Mouse (Mus musculus): ENCODE measurements around the gene Ak5. TPM values are rescaled to one million over a fixed set of nuclear protein-coding genes. Genes with fewer than 3 reads are reported as not detected.
"Not testable (repeated sequence)": the region's sequence is repeated elsewhere in the genome, so short reads cannot be mapped to it uniquely, and the experiment has no call there.

Gene Ak5
- 0.14 TPM in 1 of 2 replicates, not detected in the other for polyA plus RNA-seq (2015; fragmentation: Nextera tagmentation; extraction: Ambion mirVana)

DNA sequence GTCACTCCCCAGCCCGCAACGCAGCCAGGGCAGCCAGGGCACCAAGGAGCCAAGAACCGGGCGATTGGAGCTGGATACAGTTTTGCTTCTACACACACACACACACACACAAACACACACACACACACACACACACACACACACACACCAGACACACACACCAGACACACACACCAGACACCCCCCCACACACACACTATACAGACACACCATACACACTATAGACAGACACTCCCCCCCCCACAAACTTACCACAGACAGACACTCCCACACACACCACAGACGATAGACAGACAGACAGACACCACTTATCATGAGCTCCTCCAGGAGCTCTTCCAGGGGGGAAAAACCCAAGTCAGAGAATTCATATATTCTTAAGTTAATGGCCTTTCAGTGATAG is at the start of gene Ak5:
Gene Ak5, minus strand, starts transcription at position 122 of the 400 bp plus-strand sequence.
- DNase-seq (ENCODE audit: low spot score): no peak

DNA sequence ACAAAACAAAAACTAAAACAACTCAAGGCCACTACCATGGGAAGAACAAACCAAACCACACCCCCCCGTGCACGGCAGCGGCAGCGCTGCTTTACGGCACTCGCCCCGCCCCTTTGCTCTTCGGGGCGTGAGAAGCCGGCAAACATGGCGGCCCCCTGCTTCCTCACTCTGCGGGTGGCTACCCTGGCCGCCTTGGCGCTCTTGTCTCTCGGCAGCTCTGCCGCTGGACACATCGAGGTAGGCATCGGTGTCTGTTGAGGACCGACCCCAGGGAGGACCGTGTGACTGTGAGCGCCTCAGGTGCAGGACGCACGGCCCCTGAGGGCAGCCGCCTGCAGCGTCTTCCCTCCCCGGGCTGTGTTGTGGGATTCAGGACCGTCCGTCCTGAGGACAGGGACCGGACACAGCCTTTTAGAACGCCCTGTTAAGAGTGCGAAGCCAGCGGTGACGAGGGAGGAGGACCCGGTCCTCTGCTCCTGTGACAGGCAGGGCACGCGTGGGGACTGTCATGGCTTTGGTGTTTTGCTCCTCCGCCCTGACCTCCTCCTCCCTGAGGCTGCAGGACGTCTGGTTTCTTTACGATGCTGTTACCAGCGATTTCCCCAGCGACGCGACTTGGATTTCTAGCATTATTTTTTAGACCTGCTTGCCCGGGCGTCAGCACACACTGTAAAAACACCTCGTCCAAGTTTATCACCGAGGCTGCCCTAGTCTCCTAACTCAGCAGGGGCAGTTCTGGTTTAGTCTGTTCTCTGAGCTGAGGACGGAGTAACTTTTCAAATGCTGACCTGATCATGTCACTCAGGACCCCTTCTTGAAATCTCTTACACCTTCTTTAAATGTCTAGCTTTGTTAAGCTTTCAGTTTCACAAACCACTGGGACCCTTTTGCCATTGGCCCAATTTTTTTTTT is 46.1 kb upstream of the Ak5 start, which contains the start of gene Pigk:
Gene Pigk, plus strand, starts transcription at position 110 of the 912 bp plus-strand sequence.
- DNase-seq (ENCODE audit: low spot score): peak; percentile 92

GRCm38 (mm10) chr3:152712957-152713356 is 44.8 kb upstream of the Ak5 start:
- DNase-seq (ENCODE audit: low spot score): no peak

DNA sequence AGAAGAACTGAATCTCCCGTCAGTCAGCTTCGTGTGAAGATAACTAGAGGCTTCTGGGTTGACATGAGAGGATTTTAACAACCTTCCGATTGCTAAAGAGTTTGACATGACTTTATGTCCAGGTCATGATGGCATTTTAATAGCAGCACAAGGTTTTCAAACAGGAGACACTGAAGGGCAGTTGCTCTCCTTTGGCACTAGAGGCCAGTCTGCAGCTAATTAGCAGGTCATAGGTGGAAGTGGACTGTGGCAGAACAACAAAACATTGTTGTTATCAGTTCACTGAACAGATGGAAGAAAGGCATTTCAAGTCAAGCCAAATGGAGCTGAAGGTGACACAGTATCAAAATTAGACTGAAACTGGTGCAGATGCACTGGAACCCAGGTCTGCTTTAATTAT is 41.8 kb upstream of the Ak5 start:
- DNase-seq (ENCODE audit: low spot score): no peak

DNA sequence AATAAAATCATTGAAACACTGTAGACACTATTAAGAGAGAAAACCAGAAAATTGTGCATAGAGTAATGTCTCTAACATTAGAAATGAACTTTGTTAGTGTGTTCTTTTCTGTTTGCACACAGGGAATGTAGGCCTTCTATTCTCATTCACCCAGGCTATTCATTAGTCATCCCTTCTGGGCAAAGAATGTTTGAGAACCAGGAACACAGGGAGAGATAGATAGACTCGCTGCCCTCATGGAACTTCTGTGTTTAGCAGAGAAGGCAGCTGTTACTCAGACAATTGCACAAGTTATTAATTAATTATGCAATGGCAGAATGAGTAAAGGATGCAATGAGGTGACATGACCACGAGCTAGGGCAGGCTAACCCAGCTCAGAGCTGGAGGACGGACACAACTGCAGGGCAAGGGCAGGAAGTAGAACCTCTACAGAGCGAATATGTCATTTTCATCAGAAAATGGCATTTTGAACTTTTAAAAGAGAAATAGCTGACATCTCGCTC is 39.2 kb upstream of the Ak5 start:
- no peak for DNase-seq (ENCODE audit: low spot score)

GRCm38 (mm10) chr3:152706901-152707300 is 38.7 kb upstream of the Ak5 start:
- DNase-seq (ENCODE audit: low spot score): no peak

- DNase-seq (ENCODE audit: low spot score): no peak
Observed at GRCm38 (mm10) chr3:152705826-152706225, 37.7 kb upstream of the Ak5 start.

- no peak for DNase-seq (ENCODE audit: low spot score)
Observed at GRCm38 (mm10) chr3:152702274-152702843, 34.2 kb upstream of the Ak5 start.

DNA sequence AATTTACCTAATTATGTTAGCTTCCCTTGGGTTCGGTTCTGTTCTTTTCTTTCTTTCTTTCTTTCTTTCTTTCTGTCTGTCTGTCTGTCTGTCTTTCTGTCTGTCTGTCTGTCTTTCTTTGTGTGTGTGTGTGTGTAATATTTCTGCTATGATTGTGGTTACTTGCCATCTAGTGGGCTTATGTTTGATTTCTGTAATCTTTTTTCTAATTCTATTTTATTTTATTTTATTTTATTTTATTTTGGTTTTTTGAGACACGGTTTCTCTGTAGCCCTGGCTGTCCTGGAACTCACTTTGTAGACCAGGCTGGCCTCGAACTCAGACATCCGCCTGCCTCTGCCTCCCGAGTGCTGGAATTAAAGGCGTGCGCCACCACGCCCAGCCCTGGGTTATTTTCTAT is 33.4 kb upstream of the Ak5 start:
- not testable (repeated sequence) for DNase-seq (ENCODE audit: low spot score)

- DNase-seq (ENCODE audit: low spot score): no peak
Observed at GRCm38 (mm10) chr3:152699261-152699660, 31.1 kb upstream of the Ak5 start.

- DNase-seq (ENCODE audit: low spot score): no peak
Observed at GRCm38 (mm10) chr3:152698017-152698416, 29.9 kb upstream of the Ak5 start.

DNA sequence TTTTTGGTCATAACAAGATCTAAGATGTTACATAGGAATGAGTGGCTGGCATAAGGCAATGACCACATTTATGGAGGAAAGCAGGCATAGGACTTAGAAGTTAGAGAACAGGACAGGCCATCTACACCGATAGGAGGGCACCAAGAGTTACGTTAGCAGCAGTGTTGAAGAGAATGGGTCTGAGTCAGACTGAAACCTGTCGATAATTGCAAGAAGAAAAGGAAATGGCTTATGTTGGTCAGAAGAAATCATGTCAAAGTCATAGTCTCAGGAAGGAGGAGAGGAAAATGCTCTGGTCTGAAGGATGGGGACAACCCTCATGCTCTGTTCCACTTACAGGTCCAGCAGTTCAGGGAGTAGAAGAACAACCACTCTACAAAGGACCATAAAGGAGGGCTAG is 26.8 kb upstream of the Ak5 start:
- no peak for DNase-seq (ENCODE audit: low spot score)

GRCm38 (mm10) chr3:152689105-152689504 is 20.9 kb upstream of the Ak5 start:
- DNase-seq (ENCODE audit: low spot score): no peak

DNA sequence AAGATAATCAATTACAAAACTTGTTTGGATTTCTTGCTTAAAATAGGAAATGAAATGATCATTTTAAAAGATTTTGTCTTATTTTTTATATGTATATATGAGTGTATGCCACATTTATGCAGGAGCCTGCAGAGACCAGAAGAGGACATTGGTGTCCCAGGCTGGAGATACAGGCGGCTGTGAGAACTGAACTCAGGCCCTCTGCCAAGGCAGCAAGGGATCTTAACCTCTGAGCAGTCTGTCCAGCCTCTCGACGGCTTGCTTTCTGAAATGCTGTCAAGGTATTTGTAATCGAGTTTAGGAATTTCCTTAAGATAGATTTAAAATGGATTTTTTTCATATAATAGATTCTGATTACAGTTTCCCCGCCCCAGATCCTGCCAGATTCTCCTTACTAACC is 20.4 kb upstream of the Ak5 start:
- DNase-seq (ENCODE audit: low spot score): no peak

- no peak for DNase-seq (ENCODE audit: low spot score)
Observed at GRCm38 (mm10) chr3:152674663-152675062, 6.5 kb upstream of the Ak5 start.

DNA sequence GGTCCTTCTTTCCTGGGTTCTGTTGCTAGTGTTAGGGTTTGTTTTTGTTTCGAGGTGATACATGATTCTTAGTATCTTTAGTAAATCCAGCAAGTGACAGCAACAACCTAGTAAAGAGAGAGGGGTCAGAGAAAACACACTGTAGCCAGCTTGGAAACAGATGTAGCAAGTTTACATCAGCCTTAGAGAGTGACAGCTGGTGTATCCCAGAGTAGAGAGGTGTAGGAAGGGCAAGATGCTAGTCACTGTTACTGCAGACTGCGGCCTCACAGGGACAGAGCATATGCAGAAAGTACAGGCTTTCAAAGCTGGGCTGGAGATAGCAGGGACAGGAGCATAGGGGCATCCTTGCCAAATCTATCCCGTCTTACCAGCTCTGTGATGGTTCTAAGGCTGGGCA is 1.6 kb upstream of the Ak5 start:
- no peak for DNase-seq (ENCODE audit: low spot score)

DNA sequence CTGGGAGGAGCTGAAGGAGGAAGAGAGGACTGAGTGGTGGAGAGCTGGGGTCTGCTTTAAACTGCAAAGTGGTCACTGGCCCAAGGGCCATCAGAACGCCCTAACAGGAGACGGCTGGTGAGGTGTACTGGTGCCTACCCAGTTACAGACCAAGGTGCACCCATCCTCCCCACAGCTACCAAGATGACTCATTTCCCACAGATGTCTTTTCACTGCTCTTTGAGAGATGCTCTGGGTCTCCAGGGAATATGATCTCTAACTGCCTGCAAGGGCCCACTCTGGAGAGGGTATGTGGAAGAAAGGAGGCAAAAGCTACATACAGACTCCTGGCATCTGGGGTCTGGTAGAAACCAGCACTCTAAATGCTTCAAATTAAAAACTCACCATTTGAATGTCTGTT is 633 bp upstream of the Ak5 start:
- no peak for DNase-seq (ENCODE audit: low spot score)

DNA sequence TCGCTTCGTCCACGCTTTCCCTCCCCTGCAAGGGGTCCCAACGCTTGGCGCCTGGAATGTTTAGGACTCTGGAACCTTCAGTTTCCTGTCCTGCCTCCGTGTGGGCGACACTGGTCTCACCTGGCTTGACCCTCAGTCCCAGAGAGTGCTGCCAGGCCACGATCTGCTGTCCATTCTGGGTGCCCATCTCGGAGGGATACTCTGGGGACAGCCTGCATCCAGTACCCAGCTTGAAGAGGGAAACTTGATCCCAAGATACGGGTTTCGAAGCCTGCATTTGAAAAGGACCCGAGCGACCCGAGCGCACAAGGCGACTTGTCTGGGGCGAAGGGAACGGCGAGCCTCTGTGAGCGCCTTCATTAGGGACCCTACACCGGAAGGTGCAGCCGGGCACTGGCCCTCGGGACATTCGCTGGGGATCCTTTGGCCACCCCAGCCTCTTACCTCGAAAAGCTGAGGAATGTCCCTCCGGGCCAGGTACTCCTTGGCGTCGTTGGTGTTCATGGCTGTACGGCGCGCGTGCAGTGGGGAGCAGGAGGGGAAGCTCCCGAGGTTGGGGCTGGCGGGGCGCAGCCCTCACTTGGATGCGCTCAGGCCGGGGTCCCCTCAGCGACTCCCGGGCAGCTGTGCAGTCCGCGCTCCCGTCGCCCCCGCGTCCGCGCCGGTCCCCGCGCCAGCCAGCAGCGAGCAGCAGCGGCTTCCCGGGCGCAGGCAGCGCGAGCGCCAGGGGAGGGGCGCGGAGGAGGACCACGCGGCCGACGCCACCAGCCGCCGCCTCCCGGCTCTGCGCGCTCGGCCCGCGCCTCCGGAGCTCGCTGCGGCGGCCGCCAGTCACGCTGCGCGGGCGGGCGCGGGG is 576 bp downstream of the Ak5 start:
- no peak for DNase-seq (ENCODE audit: low spot score)

- no peak for DNase-seq (ENCODE audit: low spot score)
Observed at GRCm38 (mm10) chr3:152666991-152667355, 1.2 kb downstream of the Ak5 start.

DNA sequence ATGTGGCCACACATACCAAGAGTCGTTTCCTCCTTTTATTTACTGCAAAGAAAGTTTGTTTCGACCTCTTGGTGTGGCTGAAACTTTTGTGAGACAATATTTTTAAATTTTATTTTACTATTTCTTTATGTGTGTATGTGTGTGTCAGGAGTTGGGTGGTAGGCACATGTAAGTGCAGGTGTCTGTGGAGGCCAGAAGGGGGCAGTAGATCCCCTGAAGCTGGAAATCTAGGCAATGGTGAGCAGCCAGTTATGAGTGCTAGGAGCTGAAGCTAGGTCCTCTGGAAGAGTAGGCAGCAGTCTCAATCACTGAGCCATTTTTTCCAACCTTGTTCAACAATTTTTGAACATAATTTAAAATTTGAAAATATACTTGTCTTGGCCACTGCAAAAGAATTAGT is 9.6 kb downstream of the Ak5 start:
- no peak for DNase-seq (ENCODE audit: low spot score)

GRCm38 (mm10) chr3:152651991-152652390 is 16.2 kb downstream of the Ak5 start:
- DNase-seq (ENCODE audit: low spot score): no peak

DNA sequence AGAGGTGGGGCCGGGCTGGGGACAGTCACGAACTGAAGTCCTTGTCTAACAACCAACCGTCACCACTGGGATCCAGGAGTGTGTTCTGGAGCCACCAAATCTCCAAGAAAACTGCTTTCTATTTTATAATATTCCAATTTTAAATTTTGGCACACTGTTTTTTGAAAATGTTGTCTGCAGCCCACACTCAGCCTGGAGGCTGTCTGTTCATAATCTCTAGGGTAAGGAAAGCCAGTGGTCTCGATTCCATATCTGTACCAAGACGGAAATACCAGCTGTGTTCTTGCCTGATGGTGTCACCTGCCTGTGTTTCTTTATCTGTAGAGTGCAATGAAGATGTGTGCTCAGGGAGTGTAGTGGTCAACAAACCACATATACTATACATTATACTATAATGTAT is 23.6 kb downstream of the Ak5 start:
- no peak for DNase-seq (ENCODE audit: low spot score)

Data from thymus, postnatal 0 days (tissue).